Mouse (Mus musculus) telencephalon, adult 2 months (tissue): ENCODE data around the gene Olfr1189.
"Not testable (repeated sequence)": the region's sequence is repeated elsewhere in the genome, so short reads cannot be mapped to it uniquely, and the experiment has no call there.

Source experiments
- DNase-seq: peaks from one replicate; pipeline ENCODE4 v3.0.0-alpha.2; 2011; ENCODE audit warnings: low read depth, low spot score

Olfr1189 gene

GRCm38 (mm10) chr2:88586154-88586553 is at the start of gene Olfr1189:
TSS of gene Olfr1189 (plus strand) at chr2:88586454.
- DNase-seq = no peak

GRCm38 (mm10) chr2:88556635-88557034 is 29.6 kb upstream of the Olfr1189 start, which contains the start of gene Olfr1188:
TSS of gene Olfr1188 (plus strand) at chr2:88556935.
- no peak for DNase-seq

- DNase-seq = not testable (repeated sequence)
These were observed 13.6 kb upstream of the Olfr1189 start for GRCm38 (mm10) chr2:88572696-88573095.

- not testable (repeated sequence) for DNase-seq
These were observed 54.0 kb downstream of the Olfr1189 start, which contains the start of gene Olfr1191-ps1 for GRCm38 (mm10) chr2:88640242-88640641. TSS of gene Olfr1191-ps1 (plus strand) at chr2:88640542.
